Mouse (Mus musculus): ENCODE data around the gene Ech1. TPM values are rescaled to one million over a fixed set of nuclear protein-coding genes. Genes with fewer than 3 reads are reported as not detected.
"Not testable (repeated sequence)": the region's sequence is repeated elsewhere in the genome, so short reads cannot be mapped to it uniquely, and the experiment has no call there.

Ech1 gene
- polyA plus RNA-seq, 1 experiment from 2014 or later = 201 TPM

- Histone ChIP-seq H3K4me1 (ENCODE audit: control insufficient read depth, low read depth, low read length) (peaks cover 4% of the 10 kb centered on the region), H3K27ac (ENCODE audit: low read length) (no peak overlapping the region), H3K9me3 (replicated peaks; ENCODE audit: control insufficient read depth, low read length) (0 out of 2 replicates have a peak, but pooled peaks cover 2% of the 10 kb centered on the region), H3K9ac (ENCODE audit: low read depth, low read length) (no peak overlapping the region), H3K4me3 (ENCODE audit: low read depth, low read length) (no peak overlapping the region), H3K4me2 (ENCODE audit: low read depth, low read length) (no peak overlapping the region), H3K36me3 (ENCODE audit: control insufficient read depth, insufficient read depth) (no peaks in the 10 kb centered on the region), H3K27me3 (ENCODE audit: control insufficient read depth, insufficient read depth, low read depth, low read length) (no peaks in the 10 kb centered on the region)
- ATAC-seq (ENCODE audit: low read depth) = no peak
- WGBS (ENCODE audit: insufficient replicate concordance) = 75% methylated on average over 6 of the region's 6 CpGs
Measured at GRCm38 (mm10) chr7:28860898-28861297, 35.9 kb downstream of the Ech1 start.

- H3K9ac ChIP-seq (ENCODE audit: low read depth, low read length) = no peak overlapping the region
- H3K27ac ChIP-seq (ENCODE audit: low read length) = no peak overlapping the region
- WGBS (ENCODE audit: insufficient replicate concordance) = 73% methylated on average over 15 of the region's 15 CpGs
- H3K4me1 ChIP-seq (ENCODE audit: control insufficient read depth, low read depth, low read length) = peaks cover 13% of the 10 kb centered on the region
- 0 out of 2 replicates have a peak, but pooled peaks cover 2% of the 10 kb centered on the region for H3K9me3 ChIP-seq (replicated peaks; ENCODE audit: control insufficient read depth, low read length)
- H3K36me3 ChIP-seq (ENCODE audit: control insufficient read depth, insufficient read depth) = no peaks in the 10 kb centered on the region
- no peak overlapping the region for H3K4me2 ChIP-seq (ENCODE audit: low read depth, low read length)
- ATAC-seq (ENCODE audit: low read depth) = no peak
- no peaks in the 10 kb centered on the region for H3K27me3 ChIP-seq (ENCODE audit: control insufficient read depth, insufficient read depth, low read depth, low read length)
- no peak overlapping the region for H3K4me3 ChIP-seq (ENCODE audit: low read depth, low read length)
Measured at GRCm38 (mm10) chr7:28862817-28863499, 37.9 kb downstream of the Ech1 start.

GRCm38 (mm10) chr7:28863540-28863939 is 38.5 kb downstream of the Ech1 start, which contains the start of gene Lgals7:
Lgals7 (plus strand) TSS chr7:28863853.
- ATAC-seq (ENCODE audit: low read depth) = no peak
- no peak within 1 kb of the TSS for H3K4me3 ChIP-seq (ENCODE audit: low read depth, low read length)
- WGBS (ENCODE audit: insufficient replicate concordance) = 57% methylated on average over 6 of the region's 6 CpGs
- 0 out of 2 replicates have a peak, but pooled peaks cover 2% of the 10 kb centered on the region for H3K9me3 ChIP-seq (replicated peaks; ENCODE audit: control insufficient read depth, low read length)
- H3K27ac ChIP-seq (ENCODE audit: low read length) = no peak within 1 kb of the TSS
- H3K9ac ChIP-seq (ENCODE audit: low read depth, low read length) = no peak within 1 kb of the TSS
- peaks cover 13% of the 10 kb centered on the region for H3K4me1 ChIP-seq (ENCODE audit: control insufficient read depth, low read depth, low read length)
- no peaks in the 10 kb centered on the region for H3K27me3 ChIP-seq (ENCODE audit: control insufficient read depth, insufficient read depth, low read depth, low read length)
- H3K36me3 ChIP-seq (ENCODE audit: control insufficient read depth, insufficient read depth) = no peaks in the 10 kb centered on the region
- H3K4me2 ChIP-seq (ENCODE audit: low read depth, low read length) = no peak within 1 kb of the TSS

- Histone ChIP-seq H3K4me2 (ENCODE audit: low read depth, low read length) (no peak overlapping the region), H3K27ac (ENCODE audit: low read length) (no peak overlapping the region)
- ATAC-seq (ENCODE audit: low read depth) = no peak
Measured at GRCm38 (mm10) chr7:28864288-28864750, 39.3 kb downstream of the Ech1 start.

GRCm38 (mm10) chr7:28865481-28866300 is 40.7 kb downstream of the Ech1 start:
- Histone ChIP-seq H3K4me3 (ENCODE audit: low read depth, low read length) (peak overlapping the region; percentile 35), H3K27ac (ENCODE audit: low read length) (no peak overlapping the region), H3K27me3 (ENCODE audit: control insufficient read depth, insufficient read depth, low read depth, low read length) (no peaks in the 10 kb centered on the region), H3K4me2 (ENCODE audit: low read depth, low read length) (peak overlapping the region; percentile 67), H3K36me3 (ENCODE audit: control insufficient read depth, insufficient read depth) (no peaks in the 10 kb centered on the region), H3K4me1 (ENCODE audit: control insufficient read depth, low read depth, low read length) (peaks cover 13% of the 10 kb centered on the region), H3K9me3 (replicated peaks; ENCODE audit: control insufficient read depth, low read length) (0 out of 2 replicates have a peak, but pooled peaks cover 2% of the 10 kb centered on the region), H3K9ac (ENCODE audit: low read depth, low read length) (peak overlapping the region; percentile 20; the same call in 1 of the 2 replicates)
- WGBS (ENCODE audit: insufficient replicate concordance) = 29% methylated on average over 33 of the region's 33 CpGs
- peak; percentile 70 for ATAC-seq (ENCODE audit: low read depth)

More at GRCm38 (mm10) chr7:28864288-28864750, 39.3 kb downstream of the Ech1 start:
- Histone ChIP-seq H3K4me3 (ENCODE audit: low read depth, low read length) (no peak overlapping the region), H3K27me3 (ENCODE audit: control insufficient read depth, insufficient read depth, low read depth, low read length) (no peaks in the 10 kb centered on the region), H3K9ac (ENCODE audit: low read depth, low read length) (no peak overlapping the region), H3K36me3 (ENCODE audit: control insufficient read depth, insufficient read depth) (no peaks in the 10 kb centered on the region), H3K9me3 (replicated peaks; ENCODE audit: control insufficient read depth, low read length) (0 out of 2 replicates have a peak, but pooled peaks cover 2% of the 10 kb centered on the region), H3K4me1 (ENCODE audit: control insufficient read depth, low read depth, low read length) (peaks cover 13% of the 10 kb centered on the region)
- WGBS (ENCODE audit: insufficient replicate concordance) = 38% methylated on average over 9 of the region's 9 CpGs

GRCm38 (mm10) chr7:28866769-28867507 is 41.9 kb downstream of the Ech1 start:
- Histone ChIP-seq H3K27ac (ENCODE audit: low read length) (no peak overlapping the region), H3K4me2 (ENCODE audit: low read depth, low read length) (no peak overlapping the region; the same call in 1 of the 2 replicates)

GRCm38 (mm10) chr7:28867508-28868340 is 42.7 kb downstream of the Ech1 start:
- ATAC-seq (ENCODE audit: low read depth) = peak; percentile 61
- Histone ChIP-seq H3K4me1 (ENCODE audit: control insufficient read depth, low read depth, low read length) (peaks cover 13% of the 10 kb centered on the region), H3K9ac (ENCODE audit: low read depth, low read length) (peak overlapping the region; percentile 34), H3K4me3 (ENCODE audit: low read depth, low read length) (peak overlapping the region; percentile 22; the same call in 1 of the 2 replicates), H3K4me2 (ENCODE audit: low read depth, low read length) (peak overlapping the region; percentile 49)
- not testable (repeated sequence) for H3K27ac ChIP-seq (ENCODE audit: low read length); H3K36me3 ChIP-seq (ENCODE audit: control insufficient read depth, insufficient read depth); H3K27me3 ChIP-seq (ENCODE audit: control insufficient read depth, insufficient read depth, low read depth, low read length); H3K9me3 ChIP-seq (replicated peaks; ENCODE audit: control insufficient read depth, low read length)
- WGBS (ENCODE audit: insufficient replicate concordance) = 15% methylated on average over 23 of the region's 23 CpGs

More at GRCm38 (mm10) chr7:28866769-28867507, 41.9 kb downstream of the Ech1 start:
- Histone ChIP-seq H3K4me1 (ENCODE audit: control insufficient read depth, low read depth, low read length) (peaks cover 13% of the 10 kb centered on the region), H3K4me3 (ENCODE audit: low read depth, low read length) (no peak overlapping the region), H3K9ac (ENCODE audit: low read depth, low read length) (no peak overlapping the region), H3K27me3 (ENCODE audit: control insufficient read depth, insufficient read depth, low read depth, low read length) (no peaks in the 10 kb centered on the region), H3K36me3 (ENCODE audit: control insufficient read depth, insufficient read depth) (no peaks in the 10 kb centered on the region), H3K9me3 (replicated peaks; ENCODE audit: control insufficient read depth, low read length) (no peaks in the 10 kb centered on the region)
- ATAC-seq (ENCODE audit: low read depth) = no peak
- WGBS (ENCODE audit: insufficient replicate concordance) = 85% methylated on average over 28 of the region's 28 CpGs
